25 mouse cellular contexts compared by ENCODE assay signal in genomic region chr17:51499541-51499940, GRCm38 (mm10).
"Had no signal": no experiment of that assay in that cellular context is flagged by ENCODE, and none has a peak within 500 bp of the region (broad histone marks: within the 10 kb centered on the region; RNA-seq: fewer than 3 reads in every experiment).

No protein-coding gene starts in this region.

- H3K9me3 ChIP-seq: heart, embryonic 12.5 days; hindbrain, embryonic 10.5 days; hindbrain, embryonic 12.5 days; intestine, embryonic 15.5 days; limb, embryonic 12.5 days; liver, embryonic 13.5 days; liver, embryonic 15.5 days had no signal

- H3K4me2 ChIP-seq: heart, embryonic 12.5 days; hindbrain, embryonic 12.5 days; hindbrain, embryonic 14.5 days; intestine, embryonic 15.5 days; limb, embryonic 12.5 days; liver, embryonic 13.5 days; liver, embryonic 15.5 days had no signal

- ATAC-seq: hindbrain, embryonic 16.5 days; inflammation-experienced regulatory T-cells, adult 6 months; intestine, embryonic 15.5 days; intestine, postnatal 0 days had no signal

- H3K27me3 ChIP-seq: heart, embryonic 12.5 days; hindbrain, embryonic 12.5 days; intestine, embryonic 15.5 days; liver, embryonic 13.5 days; liver, embryonic 15.5 days had no signal

- DNase-seq: gastrocnemius, adult 2 months; gastrocnemius, postnatal 10 days; gastrocnemius, postnatal 25 days; heart, adult 2 months; heart, postnatal 10 days; heart, postnatal 4 days; kidney, adult 18-20 months; kidney, adult 8-10 months; kidney, postnatal 10 days; kidney, postnatal 25 days; kidney, postnatal 4 days; liver; liver, embryonic 13.5 days had no signal

- H3K27ac ChIP-seq: gastrocnemius, adult 2 months; heart, adult 2 months; hindbrain, embryonic 10.5 days; hindbrain, embryonic 12.5 days; hindbrain, embryonic 14.5 days; intestine, embryonic 15.5 days; layer of hippocampus, adult 2 months; left cerebral cortex, adult 2 months; limb, embryonic 12.5 days; liver, embryonic 13.5 days; liver, embryonic 15.5 days had no signal

- H3K4me1 ChIP-seq: heart, embryonic 12.5 days; hindbrain, embryonic 10.5 days; hindbrain, embryonic 12.5 days; intestine, embryonic 15.5 days; limb, embryonic 12.5 days; liver, embryonic 13.5 days; liver, embryonic 15.5 days had no signal

- H3K4me3 ChIP-seq: gastrocnemius, adult 2 months; heart, adult 2 months; heart, embryonic 12.5 days; hindbrain, embryonic 10.5 days; hindbrain, embryonic 12.5 days; intestine, embryonic 15.5 days; layer of hippocampus, adult 2 months; left cerebral cortex, adult 2 months; limb, embryonic 12.5 days; liver, embryonic 13.5 days; liver, embryonic 15.5 days had no signal

- H3K36me3 ChIP-seq: heart, embryonic 12.5 days; hindbrain, embryonic 10.5 days; hindbrain, embryonic 12.5 days; intestine, embryonic 15.5 days; limb, embryonic 12.5 days; liver, embryonic 13.5 days; liver, embryonic 15.5 days had no signal

- H3K9ac ChIP-seq: heart, embryonic 12.5 days; hindbrain, embryonic 12.5 days; hindbrain, embryonic 14.5 days; intestine, embryonic 15.5 days; limb, embryonic 12.5 days; liver, embryonic 13.5 days; liver, embryonic 15.5 days had no signal
